In the genomic region with DNA sequence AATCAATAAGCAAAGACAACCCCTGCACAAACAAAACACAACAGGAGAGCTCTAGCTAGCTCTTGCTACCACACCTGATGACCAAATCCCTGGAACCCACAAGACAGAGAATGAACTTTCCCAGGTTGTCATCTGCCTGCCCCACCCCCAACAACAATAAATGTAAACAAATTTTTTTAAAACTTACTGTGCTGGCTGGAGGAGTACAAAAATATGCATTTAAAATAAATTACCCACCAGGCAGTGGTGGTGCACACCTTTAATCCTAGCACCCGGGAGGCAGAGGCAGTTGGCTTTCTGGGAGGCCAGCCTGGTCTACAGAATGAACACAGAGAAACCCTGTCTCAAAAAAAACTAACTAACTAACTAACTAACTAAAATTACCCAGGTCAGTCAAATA, we compare ENCODE assay signal across 1 mouse cellular context.
TF ChIP-seq lines count a peak whose summit lies in the region.

No protein-coding gene starts in this region.

TF ChIP-seq in myocyte, 11 proteins besides CTCF, POLR2A, EP300 and RAD21 (continued from another document):
- TF ChIP-seq CEBPB (IDR thresholded peaks at IDR 0.05; ENCODE audit: insufficient read depth, poor library complexity, severe bottlenecking): no peak
- no peak for TF ChIP-seq TCF12 (IDR thresholded peaks at IDR 0.05; ENCODE audit: insufficient read depth, poor library complexity, severe bottlenecking)
- TF ChIP-seq SRF (IDR thresholded peaks at IDR 0.05; ENCODE audit: control insufficient read depth, insufficient read length, low read depth): no peak
- no peak for TF ChIP-seq MAX (IDR thresholded peaks at IDR 0.05; ENCODE audit: low read depth)
- TF ChIP-seq MYOG (IDR thresholded peaks at IDR 0.05; ENCODE audit: control insufficient read depth in 1 of 3, insufficient read depth in 1 of 3, insufficient read length in 2 of 3, low read depth in 2 of 3): no peak
- TF ChIP-seq USF1 (IDR thresholded peaks at IDR 0.05; ENCODE audit: low read depth): no peak
- no peak for TF ChIP-seq MYOD1 (IDR thresholded peaks at IDR 0.05; ENCODE audit: control insufficient read depth in 1 of 3, insufficient read length in 2 of 3, low read depth in 2 of 3)
- no peak for TF ChIP-seq POLR2AphosphoS2 (IDR thresholded peaks at IDR 0.05; ENCODE audit: insufficient read length, low read depth)
